ENCODE assay signal across 9 mouse cellular contexts in genomic region chr4:110087570-110088247, GRCm38 (mm10).
DNase-seq lines count a peak whose midpoint lies in the region; ATAC-seq and TF ChIP-seq lines count a peak whose summit lies in the region.
"Had no signal": no experiment of that assay in that cellular context is flagged by ENCODE, and none has a peak within 500 bp of the region (broad histone marks: within the 10 kb centered on the region; RNA-seq: fewer than 3 reads in every experiment).

No protein-coding gene starts in this region.

- no peaks in the 10 kb centered on the region for H3K4me1 ChIP-seq in forebrain, embryonic 11.5 days (replicated peaks; ENCODE audit: control insufficient read depth, insufficient read depth, low read length)
- no peaks in the 10 kb centered on the region for H3K4me1 ChIP-seq in forebrain, embryonic 16.5 days (replicated peaks; ENCODE audit: control insufficient read depth, insufficient read depth, low read length)
- no peaks in the 10 kb centered on the region for H3K4me1 ChIP-seq in CH12.LX (ENCODE audit: control insufficient read depth in 1 of 2, insufficient read depth in 2 of 2)
- no peaks in the 10 kb centered on the region for H3K4me1 ChIP-seq in lung, postnatal 0 days (ENCODE audit: insufficient read depth, low read depth, low read length)
- no peaks in the 10 kb centered on the region for H3K4me1 ChIP-seq in stomach, postnatal 0 days (replicated peaks; ENCODE audit: control insufficient read depth, insufficient read depth)
- H3K4me1 ChIP-seq: heart, embryonic 13.5 days had no signal

- no peak overlapping the region for H3K4me2 ChIP-seq in forebrain, embryonic 11.5 days (ENCODE audit: low read depth, low read length, severe bottlenecking)
- H3K4me2 ChIP-seq in forebrain, embryonic 16.5 days (ENCODE audit: low read length), result no peak overlapping the region
- H3K4me2 ChIP-seq in CH12.LX (ENCODE audit: insufficient read depth, low read depth, poor library complexity, severe bottlenecking), result no peak overlapping the region
- no peak overlapping the region for H3K4me2 ChIP-seq in lung, postnatal 0 days (replicated peaks; ENCODE audit: low read depth, low read length)
- no peak overlapping the region for H3K4me2 ChIP-seq in stomach, postnatal 0 days (replicated peaks; ENCODE audit: low read depth)
- H3K4me2 ChIP-seq: heart, embryonic 13.5 days had no signal

- no peak overlapping the region for H3K4me3 ChIP-seq in forebrain, embryonic 11.5 days (ENCODE audit: low read depth, low read length)
- H3K4me3 ChIP-seq in forebrain, embryonic 16.5 days (replicated peaks; ENCODE audit: low read length), result no peak overlapping the region
- no peak overlapping the region for H3K4me3 ChIP-seq in CH12.LX (replicated peaks in 1 of 3; ENCODE audit: low read depth in 2 of 3, low read length in 2 of 3, poor library complexity in 1 of 3)
- H3K4me3 ChIP-seq in lung, postnatal 0 days (ENCODE audit: low read depth, low read length), result no peak overlapping the region
- H3K4me3 ChIP-seq in stomach, postnatal 0 days (ENCODE audit: low read depth, low read length), result no peak overlapping the region
- H3K4me3 ChIP-seq: heart, embryonic 13.5 days had no signal

- no peak overlapping the region for H3K27ac ChIP-seq in forebrain, embryonic 11.5 days (ENCODE audit: low read depth, low read length)
- no peak overlapping the region for H3K27ac ChIP-seq in forebrain, embryonic 16.5 days (ENCODE audit: low read length)
- H3K27ac ChIP-seq in CH12.LX (ENCODE audit: insufficient read depth, low read depth), result no peak overlapping the region
- no peak overlapping the region for H3K27ac ChIP-seq in lung, postnatal 0 days (ENCODE audit: low read length)
- no peak overlapping the region for H3K27ac ChIP-seq in stomach, postnatal 0 days (replicated peaks)
- H3K27ac ChIP-seq: heart, embryonic 13.5 days had no signal

- peak; percentile 77 for DNase-seq in forebrain, embryonic 11.5 days (ENCODE audit: low spot score)
- DNase-seq in CH12.LX (ENCODE audit: extremely low read depth), result peak; percentile 43
- peak; percentile 95 for DNase-seq in embryo, embryonic 10 days (ENCODE audit: low spot score)
- DNase-seq in kidney, adult 18-20 months, result peak; percentile 37
- DNase-seq in lung, postnatal 0 days (ENCODE audit: low spot score), result peak; percentile 76
- peak; percentile 63 for DNase-seq in stomach, postnatal 0 days (ENCODE audit: low spot score)
- DNase-seq in cerebellum, postnatal 36 days, result no peak

- H3K9me3 ChIP-seq in forebrain, embryonic 11.5 days (ENCODE audit: control insufficient read depth, low read length), result no peaks in the 10 kb centered on the region
- H3K9me3 ChIP-seq in forebrain, embryonic 16.5 days (ENCODE audit: control insufficient read depth, low read length), result no peaks in the 10 kb centered on the region
- H3K9me3 ChIP-seq in CH12.LX (replicated peaks; ENCODE audit: low read length), result no peaks in the 10 kb centered on the region
- no peaks in the 10 kb centered on the region for H3K9me3 ChIP-seq in lung, postnatal 0 days (ENCODE audit: low read length)
- no peaks in the 10 kb centered on the region for H3K9me3 ChIP-seq in stomach, postnatal 0 days (ENCODE audit: control insufficient read depth, low read length)
- H3K9me3 ChIP-seq: heart, embryonic 13.5 days had no signal

- no peaks in the 10 kb centered on the region for H3K36me3 ChIP-seq in forebrain, embryonic 11.5 days (ENCODE audit: control insufficient read depth, insufficient read depth, low read length)
- H3K36me3 ChIP-seq in forebrain, embryonic 16.5 days (ENCODE audit: control insufficient read depth, insufficient read depth), result no peaks in the 10 kb centered on the region
- no peaks in the 10 kb centered on the region for H3K36me3 ChIP-seq in CH12.LX (replicated peaks in 1 of 2; ENCODE audit: control insufficient read depth in 1 of 2, insufficient read depth in 1 of 2, low read length in 1 of 2)
- no peaks in the 10 kb centered on the region for H3K36me3 ChIP-seq in lung, postnatal 0 days (ENCODE audit: insufficient read depth, low read length)
- no peaks in the 10 kb centered on the region for H3K36me3 ChIP-seq in stomach, postnatal 0 days (ENCODE audit: control insufficient read depth, insufficient read depth, low read length)
- H3K36me3 ChIP-seq: heart, embryonic 13.5 days had no signal

- in situ Hi-C loops in CH12.LX (cut with MboI; ENCODE audit: low pct_ligation_motif_present, low pct_unique_long_range_greater_than_20kb, low sequenced_read_pairs), result no loop called here

- dilution Hi-C loops in CH12.LX (cut with MboI; ENCODE audit: extremely low pct_ligation_motif_present, extremely low pct_unique_long_range_greater_than_20kb, low sequenced_read_pairs), result no loop called here

- TF ChIP-seq POLR2A in CH12.LX (IDR thresholded peaks at IDR 0.05; ENCODE audit: low read depth, low read length), result no peak

- TF ChIP-seq RAD21 in CH12.LX (IDR thresholded peaks at IDR 0.05; ENCODE audit: low read depth, low read length), result no peak

- TF ChIP-seq CTCF in CH12.LX (conservative IDR thresholded peaks at IDR 0.05 in 1 of 2, IDR thresholded peaks at IDR 0.05 in 1 of 2; ENCODE audit: low read depth in 2 of 2, low read length in 2 of 2), result no peak
- no peak for TF ChIP-seq CTCF in lung, postnatal 0 days (IDR thresholded peaks at IDR 0.05)
- TF ChIP-seq CTCF in stomach, postnatal 0 days (IDR thresholded peaks at IDR 0.05; ENCODE audit: low read depth), result no peak

- H3K9ac ChIP-seq in forebrain, embryonic 11.5 days (ENCODE audit: low read length), result no peak overlapping the region
- no peak overlapping the region for H3K9ac ChIP-seq in forebrain, embryonic 16.5 days (replicated peaks; ENCODE audit: low read depth, low read length)
- no peak overlapping the region for H3K9ac ChIP-seq in CH12.LX (ENCODE audit: insufficient read depth, low read depth)
- no peak overlapping the region for H3K9ac ChIP-seq in lung, postnatal 0 days (replicated peaks; ENCODE audit: low read depth)
- H3K9ac ChIP-seq in stomach, postnatal 0 days (ENCODE audit: low read length), result no peak overlapping the region
- H3K9ac ChIP-seq: heart, embryonic 13.5 days had no signal

- no peaks in the 10 kb centered on the region for H3K27me3 ChIP-seq in forebrain, embryonic 11.5 days (ENCODE audit: control insufficient read depth, insufficient read depth, low read length)
- H3K27me3 ChIP-seq in forebrain, embryonic 16.5 days (replicated peaks; ENCODE audit: control insufficient read depth, insufficient read depth, low read length), result no peaks in the 10 kb centered on the region
- H3K27me3 ChIP-seq in CH12.LX (replicated peaks), result peaks cover 35% of the 10 kb centered on the region
- H3K27me3 ChIP-seq in lung, postnatal 0 days (replicated peaks; ENCODE audit: insufficient read depth, low read length), result no peaks in the 10 kb centered on the region
- H3K27me3 ChIP-seq in stomach, postnatal 0 days (ENCODE audit: control insufficient read depth, insufficient read depth, low read length), result no peaks in the 10 kb centered on the region
- H3K27me3 ChIP-seq: heart, embryonic 13.5 days had no signal

- no peak for ATAC-seq in forebrain, embryonic 11.5 days (replicated peaks; ENCODE audit: low FRiP score)
- ATAC-seq in forebrain, embryonic 16.5 days, result no peak
- no peak for ATAC-seq in lung, postnatal 0 days
- no peak for ATAC-seq in stomach, postnatal 0 days (ENCODE audit: low FRiP score, low TSS enrichment)

- no peak for TF ChIP-seq EP300 in CH12.LX (IDR thresholded peaks at IDR 0.05; ENCODE audit: low read length)
- TF ChIP-seq EP300 in lung, postnatal 0 days (IDR thresholded peaks at IDR 0.05), result no peak
- no peak for TF ChIP-seq EP300 in stomach, postnatal 0 days (optimal IDR thresholded peaks at IDR 0.05)

- no peaks in the 10 kb centered on the region for H3K79me2 ChIP-seq in CH12.LX (replicated peaks; ENCODE audit: control insufficient read depth, extremely low read depth, insufficient read depth, poor library complexity, severe bottlenecking)

- WGBS in forebrain, embryonic 11.5 days, result 34% methylated on average over 9 of the region's 9 CpGs
- 23% methylated on average over 9 of the region's 9 CpGs for WGBS in forebrain, embryonic 16.5 days
- 36% methylated on average over 9 of the region's 9 CpGs for WGBS in lung, postnatal 0 days
- WGBS in stomach, postnatal 0 days, result 31% methylated on average over 9 of the region's 9 CpGs

TF ChIP-seq in CH12.LX, 34 proteins besides CTCF, POLR2A, EP300 and RAD21:
- TF ChIP-seq NRF1 (IDR thresholded peaks at IDR 0.05; ENCODE audit: low read depth, low read length) (no peak), SMC3 (IDR thresholded peaks at IDR 0.05; ENCODE audit: low read depth, low read length) (no peak), E2F4 (IDR thresholded peaks at IDR 0.05; ENCODE audit: insufficient replicate concordance, low read depth, low read length) (no peak), POLR2AphosphoS2 (IDR thresholded peaks at IDR 0.05; ENCODE audit: low read depth, low read length) (no peak), SIN3A (IDR thresholded peaks at IDR 0.05; ENCODE audit: low read length) (no peak), USF1 (IDR thresholded peaks at IDR 0.05; ENCODE audit: low read depth, low read length) (no peak), USF2 (conservative IDR thresholded peaks at IDR 0.05; ENCODE audit: low read depth, low read length) (no peak), MAFK (IDR thresholded peaks at IDR 0.05; ENCODE audit: insufficient replicate concordance, low read length) (no peak), HCFC1 (IDR thresholded peaks at IDR 0.05; ENCODE audit: low read depth, low read length) (no peak), PAX5 (IDR thresholded peaks at IDR 0.05; ENCODE audit: low read length) (no peak), CHD2 (IDR thresholded peaks at IDR 0.05; ENCODE audit: low read length) (no peak)

Comparison
In these comparisons a context has a peak if more than half of its experiments do, and no peak if none do; other contexts are left out.
1. DNase-seq: peak in forebrain, embryonic 11.5 days (single experiment), CH12.LX (single experiment), embryo, embryonic 10 days (single experiment), kidney, adult 18-20 months (single experiment), lung, postnatal 0 days (single experiment) and stomach, postnatal 0 days (single experiment); none in cerebellum, postnatal 36 days (0 of 2).